ENCODE assay signal across 24 mouse cellular contexts in genomic region chr5:110723543-110723942, GRCm38 (mm10).
"Had no signal": no experiment of that assay in that cellular context is flagged by ENCODE, and none has a peak within 500 bp of the region (broad histone marks: within the 10 kb centered on the region; RNA-seq: fewer than 3 reads in every experiment).

No protein-coding gene starts in this region.

- H3K27ac ChIP-seq: gastrocnemius, adult 2 months; hindbrain, embryonic 10.5 days; hindbrain, embryonic 12.5 days; hindbrain, embryonic 14.5 days; intestine, embryonic 15.5 days; layer of hippocampus, adult 2 months; left cerebral cortex, adult 2 months; limb, embryonic 10.5 days; limb, embryonic 12.5 days had no signal

- H3K4me2 ChIP-seq: heart, embryonic 12.5 days; hindbrain, embryonic 12.5 days; hindbrain, embryonic 14.5 days; intestine, embryonic 15.5 days; limb, embryonic 12.5 days had no signal

- H3K27me3 ChIP-seq: heart, embryonic 12.5 days; hindbrain, embryonic 12.5 days; intestine, embryonic 15.5 days; limb, embryonic 12.5 days had no signal

- H3K4me3 ChIP-seq: gastrocnemius, adult 2 months; heart, embryonic 12.5 days; hindbrain, embryonic 10.5 days; hindbrain, embryonic 12.5 days; intestine, embryonic 15.5 days; layer of hippocampus, adult 2 months; left cerebral cortex, adult 2 months; limb, embryonic 10.5 days; limb, embryonic 12.5 days had no signal

- ATAC-seq: forebrain, embryonic 16.5 days; hindbrain, embryonic 16.5 days; inflammation-experienced regulatory T-cells, adult 6 months; intestine, embryonic 15.5 days; intestine, postnatal 0 days had no signal

- H3K9me3 ChIP-seq: heart, embryonic 12.5 days; hindbrain, embryonic 10.5 days; hindbrain, embryonic 12.5 days; intestine, embryonic 15.5 days; limb, embryonic 10.5 days; limb, embryonic 12.5 days had no signal

- H3K4me1 ChIP-seq: heart, embryonic 12.5 days; hindbrain, embryonic 10.5 days; hindbrain, embryonic 12.5 days; intestine, embryonic 15.5 days; limb, embryonic 10.5 days; limb, embryonic 12.5 days had no signal

- H3K9ac ChIP-seq: heart, embryonic 12.5 days; hindbrain, embryonic 12.5 days; hindbrain, embryonic 14.5 days; intestine, embryonic 15.5 days; limb, embryonic 12.5 days had no signal

- DNase-seq: gastrocnemius, adult 2 months; gastrocnemius, postnatal 10 days; gastrocnemius, postnatal 25 days; heart, postnatal 10 days; heart, postnatal 4 days; kidney, adult 18-20 months; kidney, adult 8-10 months; kidney, postnatal 10 days; kidney, postnatal 25 days; kidney, postnatal 4 days; liver had no signal
